Mouse (Mus musculus) lung, postnatal 0 days (tissue): ENCODE measurements around the gene Mmp25.

Experiments
- CTCF ChIP-seq: IDR thresholded peaks from 2 replicates; pipeline ENCODE4 v1.5.1; 2016; ENCODE audit warnings: antibody characterized with exemption, mild to moderate bottlenecking
- EP300 ChIP-seq: IDR thresholded peaks from 2 replicates; pipeline ENCODE4 v1.6.1; 2016; ENCODE audit warnings: antibody characterized with exemption, mild to moderate bottlenecking, control low read depth

DNA sequence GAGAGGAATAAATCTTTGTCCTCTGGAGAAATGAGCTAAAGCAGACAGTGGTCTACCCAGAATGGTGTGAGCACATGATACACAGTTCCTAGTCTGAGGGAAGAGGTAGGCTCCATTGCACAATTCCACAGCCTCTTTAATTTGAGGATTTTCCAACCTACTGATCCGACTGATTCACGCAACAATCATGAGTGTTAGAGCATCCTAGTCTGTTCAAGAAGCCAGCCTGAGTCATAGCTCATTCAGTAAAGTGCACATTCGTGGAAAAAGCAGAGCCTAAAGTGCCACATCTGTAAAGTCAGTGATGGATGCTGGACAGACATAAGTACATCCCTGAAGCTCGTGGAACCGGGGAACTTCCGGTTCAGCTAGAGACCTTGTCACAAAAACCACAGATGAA, 6.3 kb upstream of the Mmp25 start:
- no peak for TF ChIP-seq CTCF
- TF ChIP-seq EP300, result no peak
